Mouse (Mus musculus) hindbrain, embryonic 13.5 days (tissue): ENCODE measurements around the gene Rhox1. TPM values are rescaled to one million over a fixed set of nuclear protein-coding genes. Genes with fewer than 3 reads are reported as not detected.
"Not testable (repeated sequence)": the region's sequence is repeated elsewhere in the genome, so short reads cannot be mapped to it uniquely, and the experiment has no call there.

Source experiments
- ATAC-seq: fragments of 200-750 bp; cut with Nextera tagmentation; 2 replicates; pipeline ENCODE4 v1.8.0; 2017; ENCODE audit warnings: moderate TSS enrichment; ENCODE audit not compliant: low FRiP score
- H3K27ac ChIP-seq: fragments of 300-500 bp; sonication (generic); 2 replicates; pipeline ENCODE4 v1.5.1; 2015; ENCODE audit warnings: inconsistent platforms, mild to moderate bottlenecking, moderate library complexity
- H3K27me3 ChIP-seq: fragments of 300-500 bp; sonication (generic); 2 replicates; pipeline ENCODE4 v1.6.1; 2015; ENCODE audit warnings: mild to moderate bottlenecking, inconsistent platforms
- H3K36me3 ChIP-seq: fragments of 300-500 bp; sonication (generic); 2 replicates; pipeline ENCODE4 v1.6.1; 2015; ENCODE audit warnings: mild to moderate bottlenecking, inconsistent platforms
- H3K4me1 ChIP-seq: fragments of 300-500 bp; sonication (generic); replicated peaks from 2 replicates; pipeline ENCODE4 v1.6.1; 2015; ENCODE audit warnings: inconsistent platforms
- H3K4me2 ChIP-seq: fragments of 300-500 bp; sonication (generic); 2 replicates; pipeline ENCODE4 v1.6.1; 2015; ENCODE audit warnings: inconsistent platforms, mild to moderate bottlenecking, moderate library complexity
- H3K4me3 ChIP-seq: fragments of 300-500 bp; sonication (generic); 2 replicates; pipeline ENCODE4 v1.5.1; 2015; ENCODE audit warnings: mild to moderate bottlenecking, inconsistent platforms
- H3K9ac ChIP-seq: fragments of 300-500 bp; sonication (generic); 2 replicates; pipeline ENCODE4 v1.6.1; 2015; ENCODE audit warnings: mild to moderate bottlenecking, inconsistent platforms
- H3K9me3 ChIP-seq: fragments of 300-500 bp; sonication (generic); 2 replicates; pipeline ENCODE4 v1.6.1; 2016; ENCODE audit warnings: inconsistent platforms
- WGBS: fragments of 180-500 bp; shearing (Covaris S2); methylation state at CpG from one replicate; pipeline ENCODE4 v1.1.7; 2015; 5-methylcytosine and 5-hydroxymethylcytosine counted together
- polyA plus RNA-seq: library from polyadenylated mRNA; unstranded; fragments of >200 nt; fragmentation: Nextera tagmentation; extraction: Ambion mirVana; gene quantifications from 2 replicates; pipeline ENCODE4 v1.2.1, GENCODE M21; 2015

The Rhox1 gene
- polyA plus RNA-seq: not detected in 2 replicates

- WGBS: 75% methylated on average over 1 of the region's 1 CpGs
- ATAC-seq, H3K27me3 ChIP-seq, H3K4me2 ChIP-seq, H3K4me3 ChIP-seq, H3K4me1 ChIP-seq, H3K36me3 ChIP-seq, H3K9me3 ChIP-seq, H3K9ac ChIP-seq, H3K27ac ChIP-seq: not testable (repeated sequence)
These were observed at the start of gene Rhox1 for GRCm38 (mm10) chrX:37222158-37222557. TSS of gene Rhox1 (minus strand) at chrX:37222258.

- not testable (repeated sequence) for H3K4me1 ChIP-seq, H3K4me2 ChIP-seq, H3K27me3 ChIP-seq, H3K9ac ChIP-seq, ATAC-seq, H3K27ac ChIP-seq, H3K9me3 ChIP-seq, H3K4me3 ChIP-seq, H3K36me3 ChIP-seq
- 97% methylated on average over 9 of the region's 19 CpGs for WGBS
These were observed 43.0 kb upstream of the Rhox1 start, which contains the start of gene Rhox4a for GRCm38 (mm10) chrX:37265038-37265437. TSS of gene Rhox4a (plus strand) at chrX:37265338.

DNA sequence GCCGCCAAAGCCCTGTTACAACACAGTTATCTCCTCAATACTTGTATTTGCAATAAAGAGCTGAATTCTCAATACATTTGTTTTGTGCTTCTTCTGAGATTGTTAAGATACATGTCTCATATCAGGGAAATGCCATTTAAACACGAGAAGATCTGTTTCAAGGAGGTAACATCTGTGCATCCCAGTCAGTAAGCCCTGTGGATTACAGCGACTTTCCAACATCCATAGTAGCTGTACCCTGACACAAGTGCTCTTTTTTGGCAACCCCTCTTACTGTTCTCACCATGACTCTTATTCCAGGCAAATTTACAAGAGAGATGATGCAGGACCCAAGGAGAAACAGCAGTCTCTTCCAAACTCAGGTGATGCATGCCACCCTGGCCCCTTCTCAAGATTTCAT, 27.6 kb upstream of the Rhox1 start, which contains the start of gene Rhox3a:
TSS of gene Rhox3a (plus strand) at position 301 of the 400 bp plus-strand sequence.
- not testable (repeated sequence) for H3K4me1 ChIP-seq, ATAC-seq, H3K27me3 ChIP-seq, H3K9me3 ChIP-seq, H3K36me3 ChIP-seq, H3K4me2 ChIP-seq, H3K9ac ChIP-seq, H3K4me3 ChIP-seq, H3K27ac ChIP-seq
- WGBS: 78% methylated on average over 1 of the region's 3 CpGs

- H3K27me3 ChIP-seq, H3K27ac ChIP-seq, H3K4me2 ChIP-seq, ATAC-seq, H3K36me3 ChIP-seq, H3K9ac ChIP-seq, H3K4me1 ChIP-seq, H3K9me3 ChIP-seq, H3K4me3 ChIP-seq: not testable (repeated sequence)
- 100% methylated on average over 2 of the region's 9 CpGs for WGBS
These were observed 22.6 kb upstream of the Rhox1 start, which contains the start of gene Rhox2a for GRCm38 (mm10) chrX:37244676-37245075. TSS of gene Rhox2a (plus strand) at chrX:37244976.

GRCm38 (mm10) chrX:37210941-37211340, 11.1 kb downstream of the Rhox1 start, which contains the start of gene Gm9:
TSS of gene Gm9 (minus strand) at chrX:37211041.
- Histone ChIP-seq H3K27ac (no peak within 1 kb of the TSS), H3K9ac (no peak within 1 kb of the TSS), H3K27me3 (no peaks in the 10 kb centered on the region), H3K4me3 (no peak within 1 kb of the TSS), H3K36me3 (no peaks in the 10 kb centered on the region), H3K4me2 (no peak within 1 kb of the TSS), H3K4me1 (no peaks in the 10 kb centered on the region), H3K9me3 (no peaks in the 10 kb centered on the region)
- WGBS: 84% methylated on average over 10 of the region's 10 CpGs
- ATAC-seq: no peak

- H3K9ac ChIP-seq: no peak overlapping the region
- H3K4me1 ChIP-seq: no peaks in the 10 kb centered on the region
- H3K27me3 ChIP-seq: no peaks in the 10 kb centered on the region
- H3K4me3 ChIP-seq: no peak overlapping the region
- no peaks in the 10 kb centered on the region for H3K36me3 ChIP-seq
- no peaks in the 10 kb centered on the region for H3K9me3 ChIP-seq
- no peak overlapping the region for H3K27ac ChIP-seq
- no peak for ATAC-seq
- WGBS: 59% methylated on average over 8 of the region's 8 CpGs
- H3K4me2 ChIP-seq: no peak overlapping the region
These were observed 23.4 kb downstream of the Rhox1 start for GRCm38 (mm10) chrX:37198676-37199075.

DNA sequence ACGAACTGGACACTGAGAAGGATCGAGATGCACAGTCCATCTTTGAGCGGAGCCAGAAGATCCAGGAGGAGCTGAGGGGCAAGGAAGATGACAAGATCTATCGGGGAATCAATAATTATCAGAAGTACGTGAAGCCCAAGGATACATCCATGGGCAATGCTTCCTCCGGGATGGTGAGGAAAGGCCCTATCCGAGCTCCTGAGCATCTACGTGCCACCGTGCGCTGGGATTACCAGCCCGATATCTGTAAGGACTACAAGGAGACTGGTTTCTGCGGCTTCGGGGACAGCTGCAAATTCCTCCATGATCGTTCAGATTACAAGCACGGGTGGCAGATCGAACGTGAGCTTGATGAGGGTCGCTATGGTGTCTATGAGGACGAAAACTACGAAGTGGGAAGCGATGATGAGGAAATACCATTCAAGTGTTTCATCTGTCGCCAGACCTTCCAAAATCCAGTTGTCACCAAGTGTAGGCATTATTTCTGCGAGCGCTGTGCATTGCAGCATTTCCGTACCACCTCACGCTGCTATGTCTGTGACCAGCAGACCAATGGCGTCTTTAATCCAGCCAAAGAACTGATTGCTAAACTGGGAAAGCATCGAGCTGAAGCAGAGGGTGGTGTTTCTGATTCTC, 30.2 kb downstream of the Rhox1 start:
- Histone ChIP-seq H3K36me3 (no peaks in the 10 kb centered on the region), H3K4me1 (peaks cover 11% of the 10 kb centered on the region; the same call in 1 of the 2 replicates), H3K4me3 (peak overlapping the region; percentile 51), H3K4me2 (peak overlapping the region; percentile 58), H3K9ac (peak overlapping the region; percentile 72), H3K9me3 (no peaks in the 10 kb centered on the region), H3K27me3 (no peaks in the 10 kb centered on the region), H3K27ac (peak overlapping the region; percentile 88)
- WGBS: 24% methylated on average over 28 of the region's 28 CpGs
- peak; percentile 30; the same call in 1 of the 2 replicates for ATAC-seq

- Histone ChIP-seq H3K9me3 (no peaks in the 10 kb centered on the region), H3K9ac (peak within 1 kb of the TSS; percentile 72), H3K36me3 (no peaks in the 10 kb centered on the region), H3K27me3 (no peaks in the 10 kb centered on the region), H3K4me2 (peak within 1 kb of the TSS; percentile 58), H3K4me1 (peaks cover 11% of the 10 kb centered on the region; the same call in 1 of the 2 replicates), H3K4me3 (peak within 1 kb of the TSS; percentile 51), H3K27ac (peak within 1 kb of the TSS; percentile 88)
- 13% methylated on average over 63 of the region's 63 CpGs for WGBS
- ATAC-seq: peak; percentile 89
These were observed 30.8 kb downstream of the Rhox1 start, which contains the start of the genes Ndufa1 and Rnf113a1 for GRCm38 (mm10) chrX:37191105-37191743. TSS of gene Ndufa1 (minus strand) at chrX:37191163. TSS of gene Rnf113a1 (plus strand) at chrX:37191245.

GRCm38 (mm10) chrX:37190755-37191104, 31.3 kb downstream of the Rhox1 start:
- H3K27me3 ChIP-seq: no peaks in the 10 kb centered on the region
- H3K27ac ChIP-seq: peak overlapping the region; percentile 88
- peak overlapping the region; percentile 72 for H3K9ac ChIP-seq
- peaks cover 11% of the 10 kb centered on the region; the same call in 1 of the 2 replicates for H3K4me1 ChIP-seq
- no peaks in the 10 kb centered on the region for H3K9me3 ChIP-seq
- 20% methylated on average over 20 of the region's 20 CpGs for WGBS
- H3K36me3 ChIP-seq: no peaks in the 10 kb centered on the region
- ATAC-seq: no peak; the same call in 1 of the 2 replicates
- peak overlapping the region; percentile 58 for H3K4me2 ChIP-seq
- H3K4me3 ChIP-seq: peak overlapping the region; percentile 51

DNA sequence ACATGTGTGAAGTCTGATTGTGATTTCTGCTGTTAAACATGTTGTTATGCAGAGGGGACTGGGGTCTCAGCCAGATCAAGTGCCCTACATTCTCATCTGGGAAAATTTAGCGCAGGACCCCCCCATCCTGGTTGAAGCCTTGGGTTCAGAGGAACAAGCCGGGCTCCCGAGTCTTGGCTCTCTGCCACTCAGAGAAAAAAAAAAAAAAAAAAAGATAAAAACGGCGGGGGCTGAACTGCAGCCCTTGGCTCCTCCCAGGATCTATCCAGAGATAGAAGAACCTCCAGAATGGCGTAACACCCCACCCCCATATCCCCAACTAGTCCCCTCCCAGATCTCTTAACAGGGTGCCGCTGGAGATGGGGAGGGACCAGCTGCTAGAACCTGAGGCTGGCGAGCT, 37.7 kb downstream of the Rhox1 start:
- WGBS: 67% methylated on average over 6 of the region's 8 CpGs
- not testable (repeated sequence) for H3K4me3 ChIP-seq, ATAC-seq, H3K9me3 ChIP-seq, H3K36me3 ChIP-seq, H3K27me3 ChIP-seq, H3K4me1 ChIP-seq, H3K9ac ChIP-seq, H3K27ac ChIP-seq, H3K4me2 ChIP-seq

GRCm38 (mm10) chrX:37168742-37169141, 53.3 kb downstream of the Rhox1 start, which contains the start of gene Akap14:
TSS of gene Akap14 (minus strand) at chrX:37168842.
- H3K9ac ChIP-seq: no peak within 1 kb of the TSS
- no peak for ATAC-seq
- H3K4me1 ChIP-seq: no peaks in the 10 kb centered on the region
- WGBS: 37% methylated on average over 5 of the region's 5 CpGs
- no peaks in the 10 kb centered on the region for H3K27me3 ChIP-seq
- H3K36me3 ChIP-seq: no peaks in the 10 kb centered on the region
- no peak within 1 kb of the TSS for H3K4me3 ChIP-seq
- no peak within 1 kb of the TSS for H3K4me2 ChIP-seq
- H3K9me3 ChIP-seq: no peaks in the 10 kb centered on the region
- H3K27ac ChIP-seq: no peak within 1 kb of the TSS

DNA sequence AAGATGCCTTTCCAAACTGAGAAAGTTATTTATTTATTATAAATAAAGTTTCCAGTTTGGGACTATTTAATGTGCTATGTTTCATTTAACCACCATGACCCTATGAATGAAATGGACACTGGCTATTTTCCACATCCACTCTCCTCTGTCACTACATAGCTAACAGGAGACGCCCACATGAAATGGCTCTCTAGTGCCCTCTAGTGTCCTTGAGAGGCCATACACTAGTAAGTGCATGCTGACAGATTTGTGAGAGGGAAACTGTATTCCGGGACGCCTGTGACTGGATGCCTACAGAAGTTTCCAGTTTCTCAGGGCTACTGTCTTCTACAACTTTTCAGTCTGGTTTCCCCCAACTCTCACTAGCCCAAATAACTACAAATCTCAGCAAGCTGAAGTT, 55.0 kb downstream of the Rhox1 start:
- Histone ChIP-seq H3K9me3 (no peaks in the 10 kb centered on the region), H3K4me3 (no peak overlapping the region), H3K27me3 (no peaks in the 10 kb centered on the region), H3K9ac (no peak overlapping the region), H3K27ac (no peak overlapping the region), H3K36me3 (no peaks in the 10 kb centered on the region), H3K4me1 (no peaks in the 10 kb centered on the region), H3K4me2 (no peak overlapping the region)
- no peak for ATAC-seq
- 28% methylated on average over 3 of the region's 3 CpGs for WGBS
